ENCODE assay signal across 8 mouse cellular contexts in the genomic region with DNA sequence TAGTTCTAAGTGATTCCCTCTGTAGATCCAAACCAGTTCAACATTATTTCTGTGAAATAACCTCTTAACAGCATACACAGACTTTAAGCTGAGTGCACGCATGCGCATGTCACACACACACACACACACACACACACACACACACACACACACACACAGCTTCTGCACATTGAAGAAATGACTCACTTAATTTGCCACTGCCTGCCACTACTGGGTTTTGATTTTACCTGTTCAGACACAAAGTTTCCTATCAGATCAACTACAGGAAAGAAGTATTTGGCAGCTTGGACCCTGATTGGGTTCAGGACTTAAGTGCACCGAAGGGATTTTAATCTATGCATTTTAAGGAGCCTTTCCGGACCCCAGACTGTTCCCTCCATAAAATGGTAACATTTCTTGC. TPM values are rescaled to one million over a fixed set of nuclear protein-coding genes. Genes with fewer than 3 reads are reported as not detected.
DNase-seq lines count a peak whose midpoint lies in the region; ATAC-seq and TF ChIP-seq lines count a peak whose summit lies in the region.

No protein-coding gene starts in this region.

- no peak for TF ChIP-seq EP300 in CH12.LX (IDR thresholded peaks at IDR 0.05; ENCODE audit: low read length)
- no peak for TF ChIP-seq EP300 in liver, postnatal 0 days (IDR thresholded peaks at IDR 0.05; ENCODE audit: low read depth)

- in situ Hi-C loops in CH12.LX (cut with MboI; ENCODE audit: low pct_ligation_motif_present, low pct_unique_long_range_greater_than_20kb, low sequenced_read_pairs), result no loop called here

- peak overlapping the region; percentile 97 for H3K4me2 ChIP-seq in heart, embryonic 12.5 days
- H3K4me2 ChIP-seq in CH12.LX (ENCODE audit: insufficient read depth, low read depth, poor library complexity, severe bottlenecking), result no peak overlapping the region
- H3K4me2 ChIP-seq in hindbrain, embryonic 12.5 days (replicated peaks), result peak overlapping the region; percentile 96
- H3K4me2 ChIP-seq in liver, postnatal 0 days (ENCODE audit: low read depth, low read length), result no peak overlapping the region

- no peak for TF ChIP-seq POLR2A in CH12.LX (IDR thresholded peaks at IDR 0.05; ENCODE audit: low read depth, low read length)

- H3K4me3 ChIP-seq in heart, embryonic 12.5 days, result peak overlapping the region; percentile 80
- H3K4me3 ChIP-seq in CH12.LX (replicated peaks in 1 of 3; ENCODE audit: low read depth in 2 of 3, low read length in 2 of 3, poor library complexity in 1 of 3), result no peak overlapping the region
- peak overlapping the region; percentile 72 for H3K4me3 ChIP-seq in hindbrain, embryonic 12.5 days
- no peak overlapping the region for H3K4me3 ChIP-seq in liver, postnatal 0 days (ENCODE audit: low read depth, low read length)

- no peak for TF ChIP-seq CTCF in CH12.LX (conservative IDR thresholded peaks at IDR 0.05 in 1 of 2, IDR thresholded peaks at IDR 0.05 in 1 of 2; ENCODE audit: low read depth in 2 of 2, low read length in 2 of 2)
- TF ChIP-seq CTCF in liver, postnatal 0 days (IDR thresholded peaks at IDR 0.05; ENCODE audit: low read depth), result no peak

- peak overlapping the region; percentile 77 for H3K9ac ChIP-seq in heart, embryonic 12.5 days
- no peak overlapping the region for H3K9ac ChIP-seq in CH12.LX (ENCODE audit: insufficient read depth, low read depth)
- H3K9ac ChIP-seq in hindbrain, embryonic 12.5 days, result no peak overlapping the region
- H3K9ac ChIP-seq in liver, postnatal 0 days (replicated peaks), result no peak overlapping the region

- H3K36me3 ChIP-seq in heart, embryonic 12.5 days, result no peaks in the 10 kb centered on the region
- H3K36me3 ChIP-seq in CH12.LX (replicated peaks in 1 of 2; ENCODE audit: control insufficient read depth in 1 of 2, insufficient read depth in 1 of 2, low read length in 1 of 2), result no peaks in the 10 kb centered on the region
- no peaks in the 10 kb centered on the region for H3K36me3 ChIP-seq in hindbrain, embryonic 12.5 days
- no peaks in the 10 kb centered on the region for H3K36me3 ChIP-seq in liver, postnatal 0 days (replicated peaks; ENCODE audit: insufficient read depth, low read length)

- peaks cover 22% of the 10 kb centered on the region; the same call in 1 of the 2 replicates for H3K27me3 ChIP-seq in heart, embryonic 12.5 days (replicated peaks)
- H3K27me3 ChIP-seq in CH12.LX (replicated peaks), result peaks cover 48% of the 10 kb centered on the region
- H3K27me3 ChIP-seq in hindbrain, embryonic 12.5 days, result peaks cover 29% of the 10 kb centered on the region
- H3K27me3 ChIP-seq in liver, postnatal 0 days (ENCODE audit: insufficient read depth, low read length), result peaks cover 18% of the 10 kb centered on the region

- DNase-seq in heart, adult 9 months (ENCODE audit: low spot score in 2 of 2), result no peak
- DNase-seq in CH12.LX (ENCODE audit: extremely low read depth), result no peak
- no peak for DNase-seq in liver, postnatal 0 days
- no peak for DNase-seq in spleen, postnatal 36 days (ENCODE audit: low spot score in 2 of 2)
- DNase-seq in thymus, postnatal 36 days, result no peak

- peak overlapping the region; percentile 40; the same call in 1 of the 2 replicates for H3K27ac ChIP-seq in heart, embryonic 12.5 days (ENCODE audit: poor library complexity, severe bottlenecking)
- no peak overlapping the region for H3K27ac ChIP-seq in CH12.LX (ENCODE audit: insufficient read depth, low read depth)
- H3K27ac ChIP-seq in hindbrain, embryonic 12.5 days, result no peak overlapping the region
- peak overlapping the region; percentile 64; the same call in 1 of the 2 replicates for H3K27ac ChIP-seq in liver, postnatal 0 days (ENCODE audit: low read depth)

- H3K9me3 ChIP-seq in heart, embryonic 12.5 days (replicated peaks), result no peaks in the 10 kb centered on the region
- no peaks in the 10 kb centered on the region for H3K9me3 ChIP-seq in CH12.LX (replicated peaks; ENCODE audit: low read length)
- H3K9me3 ChIP-seq in hindbrain, embryonic 12.5 days (replicated peaks), result no peaks in the 10 kb centered on the region
- no peaks in the 10 kb centered on the region for H3K9me3 ChIP-seq in liver, postnatal 0 days (ENCODE audit: low read length)

- dilution Hi-C loops in CH12.LX (cut with MboI; ENCODE audit: extremely low pct_ligation_motif_present, extremely low pct_unique_long_range_greater_than_20kb, low sequenced_read_pairs), result no loop called here

- TF ChIP-seq RAD21 in CH12.LX (IDR thresholded peaks at IDR 0.05; ENCODE audit: low read depth, low read length), result no peak

- no peaks in the 10 kb centered on the region for H3K79me2 ChIP-seq in CH12.LX (replicated peaks; ENCODE audit: control insufficient read depth, extremely low read depth, insufficient read depth, poor library complexity, severe bottlenecking)

- no peak for ATAC-seq in heart, embryonic 12.5 days (ENCODE audit: insufficient number of reproducible peaks, low FRiP score)
- ATAC-seq in hindbrain, embryonic 12.5 days (ENCODE audit: low FRiP score), result 0 out of 2 replicates have a peak, but pooled peaks have one; percentile 7
- ATAC-seq in liver, postnatal 0 days, result no peak
- ATAC-seq in cerebellum, adult (ENCODE audit: insufficient number of reproducible peaks, low FRiP score, low TSS enrichment), result no peak

- WGBS in heart, embryonic 12.5 days, result 58% methylated on average over 4 of the region's 4 CpGs
- 55% methylated on average over 4 of the region's 4 CpGs for WGBS in hindbrain, embryonic 12.5 days
- WGBS in liver, postnatal 0 days (ENCODE audit: insufficient replicate concordance), result 32% methylated on average over 4 of the region's 4 CpGs

- peaks cover 31% of the 10 kb centered on the region for H3K4me1 ChIP-seq in heart, embryonic 12.5 days (replicated peaks)
- H3K4me1 ChIP-seq in CH12.LX (ENCODE audit: control insufficient read depth in 1 of 2, insufficient read depth in 2 of 2), result peaks cover 10 to 15% of the 10 kb centered on the region in 2 experiments
- H3K4me1 ChIP-seq in hindbrain, embryonic 12.5 days, result peaks cover 24% of the 10 kb centered on the region
- peaks cover 11% of the 10 kb centered on the region for H3K4me1 ChIP-seq in liver, postnatal 0 days (ENCODE audit: insufficient read depth)

TF ChIP-seq in CH12.LX, 34 proteins besides CTCF, POLR2A, EP300 and RAD21:
- TF ChIP-seq NRF1 (IDR thresholded peaks at IDR 0.05; ENCODE audit: low read depth, low read length) (peak; percentile 51), RCOR1 (conservative IDR thresholded peaks at IDR 0.05; ENCODE audit: low read depth, low read length) (no peak)
TF ChIP-seq in CH12.LX: peak in this region for 1.

RNA-seq across cellular contexts. Expression of gene Fam81a, which starts 2.0 kb away (rescaled TPM):
- polyA plus RNA-seq in heart, embryonic 12.5 days (2016; fragmentation: Nextera tagmentation; extraction: Ambion mirVana), result 31.5 and 35.0 TPM in 2 replicates
- 0.04 and 0.13 TPM in 2 replicates for total RNA-seq in CH12.LX (2012; rRNA removed)
- 0.09 TPM in 1 of 2 replicates, not detected in the other for total RNA-seq in CH12.LX (2014; rRNA removed)
- not detected in 2 replicates for polyA plus RNA-seq in CH12.LX (2012; ENCODE audit: insufficient read length, low read depth)
- 7.4 and 8.3 TPM in 2 replicates for polyA plus RNA-seq in hindbrain, embryonic 12.5 days (2016; fragmentation: Nextera tagmentation; extraction: Ambion mirVana)
- 0.12 and 0.19 TPM in 2 replicates for polyA plus RNA-seq in liver, postnatal 0 days (2015; fragmentation: Nextera tagmentation; extraction: Ambion mirVana)

Comparison
In these comparisons a context has a peak if more than half of its experiments do, and no peak if none do; other contexts are left out.
1. H3K27ac ChIP-seq: peak in heart, embryonic 12.5 days (single experiment) and liver, postnatal 0 days (single experiment); none in CH12.LX (single experiment) and hindbrain, embryonic 12.5 days (single experiment).
2. H3K4me2 ChIP-seq: peak in heart, embryonic 12.5 days (single experiment) and hindbrain, embryonic 12.5 days (single experiment); none in CH12.LX (single experiment) and liver, postnatal 0 days (single experiment).
3. H3K4me3 ChIP-seq: peak in heart, embryonic 12.5 days (single experiment) and hindbrain, embryonic 12.5 days (single experiment); none in CH12.LX (0 of 3) and liver, postnatal 0 days (single experiment).